Mouse (Mus musculus) v-Abl transformed pro-B cells (cell line): ENCODE results near the gene Phf23.

ENCODE experiments used
- in situ Hi-C, 2 experiments: fragments of 400-800 bp; cut with MboI; formaldehyde crosslinking; loops; one replicate each; pipeline ENCODE4 v1.15.1; 2025; ENCODE audit not compliant: unreplicated experiment in 2 of 2

Gene Phf23

GRCm38 (mm10) chr11:70016669-70017068 lies 21.1 kb downstream of the Phf23 start, which contains the start of gene Dlg4:
TSS of gene Dlg4 (plus strand) at chr11:70016942.
- in situ Hi-C loops = loop anchor here in 1 of 2 experiments (10.0 kb wide), 1 partner anchor 82 kb away; the partner anchor contains the start of gene Ybx2

DNA sequence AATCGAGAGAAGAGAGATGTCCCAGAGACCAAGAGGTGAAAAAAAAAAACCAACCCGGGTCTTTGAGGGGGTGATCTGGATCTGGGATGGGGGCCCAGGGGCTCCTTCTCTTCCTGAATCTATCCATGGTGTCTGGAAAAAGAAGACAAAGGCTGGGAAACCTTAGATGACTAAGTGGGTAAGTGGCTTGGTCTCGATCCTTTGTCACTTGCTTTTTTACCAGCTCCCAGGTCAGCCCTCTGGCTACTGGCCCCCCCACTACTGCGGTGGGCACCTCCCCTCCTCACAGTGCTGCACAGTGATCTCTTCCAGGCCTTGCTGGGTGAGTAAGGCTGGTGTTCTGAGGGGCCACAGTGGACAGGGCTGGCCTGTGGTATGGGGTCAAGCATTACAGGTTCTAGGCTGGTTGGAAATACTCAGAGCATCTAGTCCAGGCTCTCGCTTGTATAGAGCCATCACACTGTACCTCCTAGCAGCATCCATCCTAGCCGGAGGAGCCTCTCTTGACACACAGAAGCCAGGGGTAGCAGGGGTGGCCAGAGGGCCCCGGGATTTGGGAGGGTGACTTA lies 21.7 kb downstream of the Phf23 start:
- in situ Hi-C loops = loop anchor here in 1 of 2 experiments (10.0 kb wide), 1 partner anchor 82 kb away; the partner anchor contains the start of gene Ybx2

GRCm38 (mm10) chr11:70018131-70018990 lies 22.8 kb downstream of the Phf23 start:
- in situ Hi-C loops = loop anchor here in 1 of 2 experiments (10.0 kb wide), 1 partner anchor 84 kb away; the partner anchor contains the start of gene Ybx2

- in situ Hi-C loops = loop anchor here in 1 of 2 experiments (10.0 kb wide), 1 partner anchor 85 kb away; the partner anchor contains the start of gene Ybx2
Measured at GRCm38 (mm10) chr11:70019495-70020021, 24.0 kb downstream of the Phf23 start.

DNA sequence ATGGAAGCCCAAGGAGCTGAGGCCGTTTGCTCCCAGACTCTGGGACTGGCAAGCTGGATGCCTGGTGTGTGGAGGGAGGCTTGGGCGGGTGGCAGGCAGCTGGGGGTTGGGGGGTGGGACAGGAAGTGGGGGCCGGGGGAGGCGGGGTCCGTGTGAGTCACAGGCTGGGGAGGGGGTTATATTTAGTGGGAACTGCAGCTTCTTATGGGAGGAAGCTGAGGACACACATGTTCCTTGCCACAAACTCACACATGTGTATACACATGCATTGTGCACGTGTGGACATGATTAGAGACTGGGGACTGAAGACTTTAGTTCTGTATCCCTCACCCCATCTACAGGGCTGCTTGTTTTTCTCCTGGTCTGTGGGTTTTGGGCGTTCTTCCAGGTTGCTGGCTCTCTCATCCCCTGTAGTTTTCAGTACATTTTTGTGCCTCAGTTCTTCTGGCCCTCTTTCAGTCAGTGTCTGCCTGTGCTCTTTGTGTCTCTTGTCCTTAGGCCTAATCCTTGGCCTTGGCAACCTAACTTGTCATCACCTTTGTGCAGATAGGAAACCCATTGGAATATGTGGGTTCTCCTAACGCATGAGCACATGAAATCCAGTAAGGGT lies 24.6 kb downstream of the Phf23 start:
- in situ Hi-C loops = no loop called here

- in situ Hi-C loops = no loop called here
Measured at GRCm38 (mm10) chr11:70020731-70021263, 25.2 kb downstream of the Phf23 start.

- in situ Hi-C loops = no loop called here
Measured at GRCm38 (mm10) chr11:70021264-70022132, 25.9 kb downstream of the Phf23 start.

DNA sequence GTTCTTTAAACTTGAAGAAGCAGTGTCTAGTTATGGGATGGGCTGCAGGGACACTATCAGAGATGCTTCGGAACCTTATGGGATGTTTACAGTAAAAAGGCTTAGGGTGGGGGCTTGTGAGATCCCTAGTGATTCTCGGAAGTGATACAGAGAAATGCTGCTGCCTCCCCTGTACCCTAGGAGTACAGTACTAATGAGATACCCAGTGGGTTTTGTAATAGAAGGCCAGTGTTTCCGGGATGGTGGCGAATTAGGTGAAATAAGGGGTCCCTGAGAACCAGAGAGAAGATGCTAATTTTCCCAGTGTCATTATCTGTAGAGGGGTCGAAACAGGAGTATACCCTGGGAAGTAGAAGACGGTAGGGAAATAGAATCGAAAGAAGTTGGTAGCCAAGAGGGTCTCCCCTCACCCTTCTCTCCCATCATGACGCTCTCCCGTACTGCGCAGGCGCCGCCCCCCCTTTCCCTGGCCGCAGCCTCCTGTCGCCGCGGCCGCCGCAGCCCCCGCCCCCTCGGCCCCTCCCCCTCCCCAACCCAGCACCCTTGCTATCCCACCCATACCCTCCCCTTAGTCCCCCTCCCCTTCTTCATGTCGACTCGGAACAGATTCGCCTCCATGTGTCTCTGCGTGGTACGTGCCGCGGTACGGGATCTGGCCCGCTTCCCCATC lies 28.0 kb downstream of the Phf23 start:
- in situ Hi-C loops = no loop called here

DNA sequence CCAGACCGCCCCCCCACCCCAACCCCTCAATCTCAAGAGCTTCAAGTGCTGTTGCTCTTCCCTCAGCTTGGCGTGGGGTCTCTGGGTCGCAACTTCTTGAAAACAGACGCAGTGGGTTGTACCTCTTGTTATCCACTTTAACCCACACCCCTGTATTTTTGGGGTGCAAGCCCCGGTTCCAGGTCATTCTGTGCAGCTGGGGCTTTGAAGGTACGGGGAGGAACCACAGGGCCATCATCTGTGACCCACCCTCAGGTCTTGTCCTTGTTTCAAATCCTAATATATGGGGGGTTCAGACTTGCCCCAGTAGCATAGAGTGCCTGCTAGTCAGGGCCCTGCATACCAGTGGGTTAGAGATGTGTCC lies 28.6 kb downstream of the Phf23 start:
- in situ Hi-C loops = no loop called here

- in situ Hi-C loops = no loop called here
Measured at GRCm38 (mm10) chr11:70026689-70027088, 31.1 kb downstream of the Phf23 start.

DNA sequence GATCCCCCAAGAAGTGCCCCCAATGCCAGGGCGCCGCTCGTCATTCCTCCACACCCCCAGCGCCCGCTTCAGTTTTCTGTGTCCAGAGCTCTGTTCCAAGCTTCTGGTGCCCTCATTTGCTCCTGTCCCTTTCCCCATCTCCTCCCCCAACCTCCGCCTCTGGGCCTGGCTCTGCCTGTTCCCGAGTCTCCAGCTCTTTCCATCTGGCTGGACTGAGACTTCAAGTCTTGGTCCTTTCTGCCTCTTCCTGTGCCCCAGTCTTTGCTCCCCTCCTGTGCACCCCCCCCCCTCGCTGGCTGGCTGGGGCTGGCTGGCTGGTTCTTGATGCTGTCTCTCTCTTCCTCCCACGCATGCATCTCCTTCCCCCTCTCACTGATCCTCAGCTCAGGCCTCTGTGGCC lies 31.8 kb downstream of the Phf23 start:
- in situ Hi-C loops = no loop called here

GRCm38 (mm10) chr11:70028401-70029129 lies 33.0 kb downstream of the Phf23 start:
- in situ Hi-C loops = no loop called here

DNA sequence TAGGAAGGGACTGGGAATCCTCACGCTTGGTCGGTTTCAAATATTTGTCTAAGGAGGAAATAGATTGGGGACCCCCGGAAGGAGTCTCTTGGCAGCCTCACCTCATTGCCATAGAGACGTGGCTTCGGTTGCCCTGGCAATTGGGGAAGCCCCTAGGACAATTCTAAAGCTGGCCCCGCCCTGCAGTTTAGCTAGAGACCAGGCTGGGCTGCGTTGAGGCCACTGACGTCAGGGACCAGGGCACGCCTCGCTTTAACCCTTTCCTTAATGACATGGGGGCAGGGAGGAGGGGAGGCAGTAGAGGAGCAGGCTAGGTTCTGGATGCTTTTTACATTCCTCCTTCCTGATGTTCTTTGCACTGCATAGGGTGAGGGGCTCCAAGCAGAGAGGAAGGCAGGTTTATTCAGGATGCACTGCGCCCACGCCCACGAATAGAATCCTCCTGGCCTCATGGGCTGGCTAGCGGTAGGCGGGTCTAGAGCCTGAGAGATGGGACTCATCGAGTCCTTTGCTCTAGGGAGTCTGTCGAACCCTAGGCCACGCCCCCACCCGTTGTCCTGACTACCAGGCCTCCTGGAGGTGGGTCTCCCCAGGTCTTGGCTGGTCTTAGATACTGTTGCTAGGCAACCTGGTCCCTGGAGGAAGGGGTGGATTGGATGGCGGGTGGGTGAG lies 33.7 kb downstream of the Phf23 start:
- in situ Hi-C loops = no loop called here

DNA sequence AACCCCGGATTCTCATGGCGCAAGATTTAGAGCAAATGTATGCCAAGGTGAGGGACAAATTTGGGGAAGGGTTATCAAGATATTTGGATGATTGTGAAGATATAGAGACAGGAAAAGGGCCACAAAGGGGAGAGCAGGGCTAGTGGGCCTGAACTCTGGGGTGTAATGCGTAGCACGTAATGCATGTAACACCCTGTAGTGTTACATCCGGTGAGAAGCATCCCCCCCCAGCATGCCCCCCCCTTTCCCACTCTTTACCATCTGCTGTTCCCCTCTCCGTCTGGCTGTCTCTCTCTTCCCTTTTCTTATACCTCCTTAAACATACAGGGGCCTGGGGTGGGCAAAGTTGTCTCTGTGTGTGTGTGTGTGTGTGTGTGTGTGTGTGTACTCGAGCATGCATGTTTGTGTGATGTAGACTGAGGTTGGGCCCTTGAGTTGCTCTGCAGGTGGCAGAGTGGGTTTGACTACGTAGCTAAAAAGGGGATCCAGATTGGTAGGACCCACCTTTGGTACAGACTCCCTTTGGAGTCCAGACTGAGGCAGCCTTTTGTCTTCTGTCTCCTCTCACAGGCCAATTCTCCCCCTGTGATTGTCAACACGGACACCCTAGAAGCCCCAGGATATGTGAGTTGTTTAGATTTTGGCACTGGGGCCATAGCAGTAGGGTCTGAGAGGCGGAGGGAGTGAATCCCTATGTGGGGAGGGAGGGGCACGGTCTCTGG lies 34.4 kb downstream of the Phf23 start:
- in situ Hi-C loops = no loop called here

DNA sequence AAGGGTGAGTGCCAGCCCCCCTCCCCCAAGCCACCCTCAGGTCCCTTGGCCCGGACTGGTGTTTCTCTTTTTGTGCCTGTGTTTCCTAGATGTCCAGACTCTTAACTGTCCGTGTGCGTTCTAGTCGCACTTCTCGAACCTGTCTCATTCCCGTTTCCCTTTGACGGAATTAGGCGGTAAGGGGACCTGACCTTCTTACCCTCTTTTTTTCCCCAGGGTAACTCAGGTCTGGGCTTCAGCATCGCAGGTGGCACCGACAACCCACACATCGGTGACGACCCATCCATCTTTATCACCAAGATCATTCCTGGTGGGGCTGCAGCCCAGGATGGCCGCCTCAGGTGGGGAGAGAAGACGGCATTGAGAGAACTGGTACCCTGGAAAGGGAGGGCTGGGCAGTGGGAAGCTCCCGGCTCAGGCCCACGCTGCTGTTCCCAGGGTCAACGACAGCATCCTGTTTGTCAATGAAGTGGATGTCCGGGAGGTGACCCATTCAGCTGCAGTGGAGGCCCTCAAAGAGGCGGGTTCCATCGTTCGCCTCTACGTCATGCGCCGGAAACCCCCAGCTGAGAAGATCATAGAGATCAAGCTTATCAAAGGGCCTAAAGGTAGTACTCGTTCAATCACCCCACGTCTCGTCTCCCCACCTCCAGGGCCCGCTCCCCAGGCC lies 35.2 kb downstream of the Phf23 start:
- in situ Hi-C loops = no loop called here

DNA sequence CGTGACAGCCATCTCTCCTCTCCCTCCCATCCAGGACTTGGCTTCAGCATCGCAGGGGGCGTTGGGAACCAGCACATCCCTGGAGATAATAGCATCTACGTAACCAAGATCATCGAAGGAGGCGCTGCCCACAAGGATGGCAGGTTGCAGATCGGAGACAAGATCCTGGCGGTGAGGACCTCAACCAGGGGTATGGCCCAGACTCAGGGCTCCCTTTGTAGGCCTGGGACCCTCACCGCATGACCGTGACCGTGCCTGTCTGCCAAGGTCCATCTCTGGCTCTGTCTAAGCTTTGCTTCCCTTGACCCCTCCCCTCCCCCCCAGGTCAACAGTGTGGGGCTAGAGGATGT lies 35.7 kb downstream of the Phf23 start:
- in situ Hi-C loops = no loop called here

DNA sequence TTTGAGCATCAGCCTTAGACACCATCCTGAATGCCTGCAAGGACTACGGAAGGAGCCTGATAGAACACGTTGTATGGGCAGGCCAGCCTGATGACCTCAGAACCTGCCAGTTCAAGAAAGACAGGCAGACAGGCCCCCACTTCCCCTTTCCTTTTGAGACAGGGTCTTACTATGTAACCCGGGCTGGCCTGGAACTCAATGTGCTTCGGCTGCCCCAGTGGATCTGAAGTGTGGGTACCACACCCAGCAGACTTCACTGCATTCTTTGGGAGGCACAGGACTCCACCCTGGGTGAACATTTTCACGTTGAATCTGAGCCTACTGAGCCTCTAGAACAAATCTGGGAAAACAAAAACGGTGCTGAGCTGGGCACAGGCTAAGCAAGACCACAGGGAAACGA lies 42.6 kb downstream of the Phf23 start:
- in situ Hi-C loops = no loop called here
